Mouse (Mus musculus) ES-E14 (cell line): ENCODE measurements at regions not wholly inside any gene's neighbourhood (a gene's known extent, or its start where the extent isn't known, plus 50 kb on each side); places are given as distances from the start of the nearest gene placed in this dataset.
"Not testable (repeated sequence)": the region's sequence is repeated elsewhere in the genome, so short reads cannot be mapped to it uniquely, and the experiment has no call there.

Experiments used
- DNase-seq: peaks from one replicate; pipeline ENCODE4 v3.0.0-alpha.2; 2013; ENCODE audit warnings: low read depth, low spot score
- H3K27ac ChIP-seq: 2 replicates; pipeline ENCODE4 v1.5.1; 2012; ENCODE audit warnings: low read depth, mild to moderate bottlenecking, low read length, moderate library complexity, mixed read lengths; ENCODE audit not compliant: poor library complexity, insufficient read depth, severe bottlenecking
- H3K36me3 ChIP-seq: 2 replicates; pipeline ENCODE4 v1.6.1; 2012; ENCODE audit warnings: mild to moderate bottlenecking, low read length, moderate library complexity, mixed read lengths; ENCODE audit not compliant: control insufficient read depth, poor library complexity, insufficient read depth, severe bottlenecking
- H3K4me1 ChIP-seq, 2 experiments: fragments of 150-350 bp in 1 of 2; sonication (generic) in 1 of 2; 2 replicates each; pipeline ENCODE4 v1.6.1; 2012; ENCODE audit warnings: low read length in 2 of 2, mild to moderate bottlenecking in 1 of 2, mixed read lengths in 1 of 2; ENCODE audit not compliant: control insufficient read depth in 2 of 2, insufficient read depth in 2 of 2, poor library complexity in 1 of 2
- H3K4me3 ChIP-seq, 2 experiments: fragments of 150-350 bp in 1 of 2; sonication (generic) in 1 of 2; 2 replicates each; pipeline ENCODE4 v1.5.1; 2012; ENCODE audit warnings: low read length in 2 of 2, low read depth in 1 of 2, mild to moderate bottlenecking in 1 of 2, mixed read lengths in 1 of 2; ENCODE audit not compliant: insufficient read depth in 1 of 2, poor library complexity in 1 of 2, severe bottlenecking in 1 of 2
- H3K9ac ChIP-seq: 2 replicates; pipeline ENCODE4 v1.6.1; 2012; ENCODE audit warnings: low read depth, mild to moderate bottlenecking, low read length, mixed read lengths; ENCODE audit not compliant: poor library complexity, insufficient read depth, severe bottlenecking
- H3K9me3 ChIP-seq: fragments of 150-350 bp; sonication (generic); 2 replicates; pipeline ENCODE4 v1.6.1; 2012; ENCODE audit warnings: low read depth, mild to moderate bottlenecking, low read length; ENCODE audit not compliant: control insufficient read depth, insufficient read depth
- CHD2 ChIP-seq: IDR thresholded peaks from 2 replicates; pipeline ENCODE4 v1.6.1; 2014; ENCODE audit warnings: mild to moderate bottlenecking, low read depth, low read length, inconsistent platforms
- HCFC1 ChIP-seq: IDR thresholded peaks from 2 replicates; pipeline ENCODE4 v1.6.1; 2012; ENCODE audit warnings: low read length, inconsistent platforms, borderline replicate concordance; ENCODE audit not compliant: insufficient read depth
- MAFK ChIP-seq: IDR thresholded peaks from 2 replicates; pipeline ENCODE4 v1.6.1; 2014; ENCODE audit warnings: mild to moderate bottlenecking, low read depth, low read length, inconsistent platforms; ENCODE audit not compliant: insufficient read depth
- ZC3H11A ChIP-seq: IDR thresholded peaks from 2 replicates; pipeline ENCODE4 v1.6.1; 2012; ENCODE audit warnings: low read depth, mild to moderate bottlenecking, inconsistent platforms, low read length, borderline replicate concordance
- ZNF384 ChIP-seq: IDR thresholded peaks from 2 replicates; pipeline ENCODE4 v1.6.1; 2012; ENCODE audit warnings: low read depth, low read length, inconsistent platforms
- in situ Hi-C, 2 experiments: fragments of 600-800 bp; cut with MboI; formaldehyde crosslinking; loops; one replicate each; pipeline ENCODE4 v1.15.1; 2025; ENCODE audit warnings: low sequenced_read_pairs in 2 of 2, inconsistent platforms in 1 of 2; ENCODE audit not compliant: unreplicated experiment in 2 of 2

DNA sequence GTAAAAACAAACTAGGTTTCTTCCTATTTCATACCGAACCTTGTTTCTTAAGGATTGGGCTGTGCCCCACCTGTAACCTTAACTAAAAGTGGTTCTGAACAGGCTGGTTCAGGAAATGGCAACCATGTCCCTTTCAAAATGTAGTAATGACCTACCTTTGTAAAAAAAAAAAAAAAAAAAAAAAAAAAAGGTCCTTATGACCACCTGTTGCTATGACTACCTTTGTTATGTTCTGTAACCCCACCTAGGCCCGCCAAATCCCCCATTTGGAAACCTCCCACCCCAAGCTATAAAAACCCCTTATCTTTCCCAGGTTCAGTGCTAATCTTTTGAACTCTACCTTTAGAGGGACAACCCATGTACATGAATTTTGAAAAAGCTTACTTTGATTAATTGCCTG, 60.8 kb upstream of the Asns start:
- Histone ChIP-seq H3K9ac (no peak overlapping the region), H3K9me3 (no peaks in the 10 kb centered on the region), H3K4me3 (no peak overlapping the region), H3K36me3 (no peaks in the 10 kb centered on the region), H3K27ac (no peak overlapping the region), H3K4me1 (peaks cover 2 to 6% of the 10 kb centered on the region in 2 experiments; a peak in 3 of 4 replicates)
- TF ChIP-seq ZNF384 (peak; percentile 91), CHD2 (no peak)
- in situ Hi-C loops: no loop called here
- no peak for DNase-seq

DNA sequence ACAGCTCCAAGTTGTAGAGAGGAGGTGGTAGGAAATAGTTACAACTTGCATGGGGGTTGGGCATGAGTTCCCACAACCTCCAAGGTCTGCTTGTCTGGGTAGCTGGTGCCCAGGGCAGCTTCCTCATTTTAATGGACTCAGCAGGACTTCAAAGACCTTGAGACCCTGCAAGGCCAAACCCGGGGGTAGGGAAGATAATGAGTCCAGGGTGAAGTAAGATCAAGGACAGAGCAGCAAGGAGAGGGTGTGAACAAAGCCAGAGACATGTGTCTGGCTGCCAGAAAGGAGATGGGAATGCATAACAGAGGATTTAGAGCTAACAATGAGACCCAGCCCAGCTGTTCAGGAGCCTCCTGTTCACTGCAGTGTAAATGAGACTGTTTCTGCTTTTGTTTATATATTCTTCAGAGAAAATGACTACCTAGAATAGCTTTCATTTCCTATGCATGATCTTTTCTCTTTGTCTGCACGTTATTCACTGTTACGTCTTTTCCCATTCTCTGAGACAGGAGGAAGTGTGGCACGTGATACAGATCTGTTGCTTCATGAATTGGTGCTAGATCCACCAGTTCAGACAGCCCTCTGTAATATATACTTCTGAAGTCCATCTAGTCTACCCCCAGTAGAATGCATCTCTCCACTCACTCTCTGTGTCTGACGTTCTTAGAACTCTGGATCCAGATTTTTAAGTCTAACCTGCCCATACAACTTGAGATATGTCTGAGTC, 60.0 kb upstream of the Asns start:
- peak; percentile 43 for DNase-seq
- Histone ChIP-seq H3K9me3 (no peaks in the 10 kb centered on the region), H3K36me3 (no peaks in the 10 kb centered on the region), H3K4me3 (no peak overlapping the region), H3K27ac (no peak overlapping the region), H3K4me1 (peaks cover 2 to 6% of the 10 kb centered on the region in 2 experiments; a peak in 3 of 4 replicates), H3K9ac (no peak overlapping the region)
- TF ChIP-seq MAFK (no peak), CHD2 (no peak; the same call in 1 of the 2 replicates), ZC3H11A (no peak), ZNF384 (no peak), HCFC1 (no peak)
- in situ Hi-C loops: no loop called here

DNA sequence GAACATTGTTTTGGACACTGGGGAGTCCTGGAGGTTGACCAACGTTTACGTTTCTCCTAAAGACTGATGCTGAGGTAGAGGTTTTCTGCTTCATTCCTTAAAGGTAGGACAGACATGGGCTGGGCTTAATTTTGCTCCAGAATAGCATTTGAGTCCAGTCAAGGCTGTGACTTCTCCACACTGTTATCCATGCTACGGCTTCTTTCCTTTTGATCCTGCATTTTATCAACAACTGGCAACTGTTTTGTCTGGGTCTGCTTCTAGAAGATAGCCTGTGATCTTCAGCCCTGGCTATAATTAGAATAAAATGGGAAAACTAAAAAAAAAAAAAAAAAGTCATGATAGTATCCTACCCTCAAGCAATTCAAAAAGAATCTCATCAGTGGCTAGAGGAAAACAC, 55.5 kb upstream of the Asns start:
- no peak overlapping the region for H3K9ac ChIP-seq
- no peak overlapping the region for H3K4me3 ChIP-seq
- H3K36me3 ChIP-seq: no peaks in the 10 kb centered on the region
- H3K9me3 ChIP-seq: no peaks in the 10 kb centered on the region
- no peak overlapping the region for H3K27ac ChIP-seq
- no peak for TF ChIP-seq HCFC1
- TF ChIP-seq ZC3H11A: no peak
- TF ChIP-seq ZNF384: no peak
- TF ChIP-seq MAFK: no peak
- TF ChIP-seq CHD2: no peak
- no peak for DNase-seq
- H3K4me1 ChIP-seq: peaks cover 2 to 7% of the 10 kb centered on the region in 2 experiments; a peak in 3 of 4 replicates
- in situ Hi-C loops: loop anchor here in 1 of 2 experiments (25.0 kb wide), 1 partner anchor 239 kb away; no protein-coding TSS in a partner anchor

DNA sequence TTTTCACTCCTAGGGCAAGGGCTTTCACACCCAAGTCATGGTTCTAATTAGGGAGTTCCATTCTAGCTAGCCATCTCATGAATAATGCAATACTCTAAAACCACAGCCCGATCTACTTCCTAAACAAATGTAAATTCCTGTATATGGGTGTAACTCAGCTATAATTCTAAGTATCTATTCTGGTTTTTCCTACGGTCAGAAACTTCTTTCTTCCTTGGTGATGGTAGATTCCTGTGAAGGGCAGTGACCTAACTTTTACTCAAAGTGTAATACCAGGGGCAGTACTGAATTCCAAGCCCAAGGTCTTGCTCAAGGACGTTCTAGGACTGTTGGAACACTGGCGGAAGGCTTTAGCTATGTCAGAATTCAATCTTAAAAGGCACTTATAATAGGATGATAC, 51.2 kb upstream of the Asns start:
- in situ Hi-C loops: loop anchor here in 1 of 2 experiments (25.0 kb wide), 1 partner anchor 243 kb away; no protein-coding TSS in a partner anchor
- H3K27ac ChIP-seq, H3K9ac ChIP-seq, H3K4me3 ChIP-seq, H3K9me3 ChIP-seq, DNase-seq, H3K36me3 ChIP-seq, H3K4me1 ChIP-seq: not testable (repeated sequence)
